ENCODE assay signal across 17 mouse cellular contexts in genomic region chr12:17764005-17764404, GRCm38 (mm10).
"Had no signal": no experiment of that assay in that cellular context is flagged by ENCODE, and none has a peak within 500 bp of the region (broad histone marks: within the 10 kb centered on the region; RNA-seq: fewer than 3 reads in every experiment).

No protein-coding gene starts in this region.

- H3K4me3 ChIP-seq: limb, embryonic 15.5 days; lung, embryonic 15.5 days; midbrain, embryonic 10.5 days; myocyte; neural tube, embryonic 12.5 days; stomach, embryonic 15.5 days had no signal

- H3K36me3 ChIP-seq: limb, embryonic 15.5 days; lung, embryonic 15.5 days; midbrain, embryonic 10.5 days; neural tube, embryonic 12.5 days; stomach, embryonic 15.5 days had no signal

- H3K9ac ChIP-seq: limb, embryonic 15.5 days; lung, embryonic 15.5 days; neural tube, embryonic 12.5 days; stomach, embryonic 15.5 days had no signal

- H3K4me1 ChIP-seq: limb, embryonic 15.5 days; neural tube, embryonic 12.5 days; stomach, embryonic 15.5 days had no signal

- DNase-seq: kidney, adult 11 months; kidney, postnatal 25 days; layer of hippocampus, adult 9-11 months; layer of hippocampus, postnatal 36 days; lung, postnatal 36 days; midbrain, embryonic 14.5 days; retina, postnatal 1 day; right cerebral cortex, postnatal 4 days; spleen, adult 18-20 months; thymus, adult 2 months; thymus, postnatal 25 days had no signal

- H3K27ac ChIP-seq: limb, embryonic 15.5 days; lung, embryonic 15.5 days; midbrain, embryonic 10.5 days; neural tube, embryonic 12.5 days; stomach, embryonic 15.5 days had no signal

- H3K27me3 ChIP-seq: limb, embryonic 15.5 days; lung, embryonic 15.5 days; neural tube, embryonic 12.5 days; stomach, embryonic 15.5 days had no signal
